Mouse (Mus musculus) CH12.LX (cell line): ENCODE results near the gene Fgf23. TPM values are rescaled to one million over a fixed set of nuclear protein-coding genes. Genes with fewer than 3 reads are reported as not detected.

Experiments used
- DNase-seq: peaks from one replicate; pipeline ENCODE4 v3.0.0-alpha.2; 2013; ENCODE audit errors: extremely low read depth
- H3K27ac ChIP-seq: 2 replicates; pipeline ENCODE4 v1.5.1; 2012; ENCODE audit warnings: low read depth, mild to moderate bottlenecking, control low read depth, moderate library complexity; ENCODE audit not compliant: insufficient read depth
- H3K27me3 ChIP-seq: replicated peaks from 2 replicates; pipeline ENCODE3; 2012; ENCODE audit warnings: inconsistent platforms
- H3K36me3 ChIP-seq, 2 experiments: replicated peaks in 1 of 2; 2 replicates each; pipeline versions ENCODE3 to v1.6.1; 2012; ENCODE audit warnings: inconsistent platforms in 1 of 2, low read length in 1 of 2, mild to moderate bottlenecking in 1 of 2, mixed read lengths in 1 of 2, moderate library complexity in 1 of 2; ENCODE audit not compliant: control insufficient read depth in 1 of 2, insufficient read depth in 1 of 2
- H3K4me1 ChIP-seq, 2 experiments: 2 replicates each; pipeline ENCODE4 v1.6.1; 2012; ENCODE audit warnings: inconsistent platforms in 1 of 2, moderate library complexity in 1 of 2; ENCODE audit not compliant: insufficient read depth in 2 of 2, control insufficient read depth in 1 of 2
- H3K4me2 ChIP-seq: 2 replicates; pipeline ENCODE4 v1.6.1; 2012; ENCODE audit warnings: low read depth, mild to moderate bottlenecking, control low read depth; ENCODE audit not compliant: poor library complexity, insufficient read depth, severe bottlenecking
- H3K4me3 ChIP-seq, 3 experiments: fragments of 150-350 bp in 1 of 3; sonication (generic) in 1 of 3; replicated peaks in 1 of 3; 2 replicates each; pipeline versions ENCODE3 to v1.5.1; 2011 to 2012; ENCODE audit warnings: low read depth in 2 of 3, low read length in 2 of 3, mild to moderate bottlenecking in 2 of 3, moderate library complexity in 2 of 3, control low read depth in 1 of 3, improper control_type of control experiment in 1 of 3, inconsistent platforms in 1 of 3, mixed read lengths in 1 of 3; ENCODE audit not compliant: poor library complexity in 1 of 3
- H3K79me2 ChIP-seq: replicated peaks from 2 replicates; pipeline ENCODE4 v1.6.1; 2012; ENCODE audit warnings: mild to moderate bottlenecking, moderate library complexity; ENCODE audit not compliant: control insufficient read depth, poor library complexity, insufficient read depth, severe bottlenecking; ENCODE audit errors: extremely low read depth
- H3K9ac ChIP-seq: 2 replicates; pipeline ENCODE4 v1.6.1; 2012; ENCODE audit warnings: low read depth, mild to moderate bottlenecking, control low read depth, moderate library complexity; ENCODE audit not compliant: insufficient read depth
- H3K9me3 ChIP-seq: replicated peaks from 2 replicates; pipeline ENCODE3; 2012; ENCODE audit warnings: low read length, inconsistent platforms, mixed read lengths
- CHD2 ChIP-seq: IDR thresholded peaks from 2 replicates; pipeline ENCODE4 v1.6.1; 2011; ENCODE audit warnings: low read length, improper control_type of control experiment
- E2F4 ChIP-seq: IDR thresholded peaks from 2 replicates; pipeline ENCODE4 v1.6.1; 2011; ENCODE audit warnings: low read depth, low read length, improper control_type of control experiment; ENCODE audit not compliant: insufficient replicate concordance
- ELF1 ChIP-seq: IDR thresholded peaks from 2 replicates; pipeline ENCODE4 v1.6.1; 2014; ENCODE audit warnings: low read depth, mild to moderate bottlenecking, inconsistent platforms, low read length, improper control_type of control experiment
- EP300 ChIP-seq: IDR thresholded peaks from 2 replicates; pipeline ENCODE4 v1.6.1; 2011; ENCODE audit warnings: low read length, improper control_type of control experiment
- IRF4 ChIP-seq: IDR thresholded peaks from 2 replicates; pipeline ENCODE4 v1.6.1; 2014; ENCODE audit warnings: low read depth, mild to moderate bottlenecking, inconsistent platforms, low read length, improper control_type of control experiment
- JUN ChIP-seq: IDR thresholded peaks from 2 replicates; pipeline ENCODE4 v1.6.1; 2011; ENCODE audit warnings: low read depth, mild to moderate bottlenecking, low read length, improper control_type of control experiment, moderate library complexity; ENCODE audit not compliant: insufficient read depth
- MAFK ChIP-seq: IDR thresholded peaks from 2 replicates; pipeline ENCODE4 v1.6.1; 2011; ENCODE audit warnings: low read length, improper control_type of control experiment; ENCODE audit not compliant: insufficient replicate concordance
- MAX ChIP-seq: IDR thresholded peaks from 2 replicates; pipeline ENCODE4 v1.6.1; 2011; ENCODE audit warnings: low read length, improper control_type of control experiment
- MYC ChIP-seq: IDR thresholded peaks from 2 replicates; pipeline ENCODE4 v1.6.1; 2011; ENCODE audit warnings: low read depth, mild to moderate bottlenecking, improper control_type of control experiment, low read length
- NRF1 ChIP-seq: IDR thresholded peaks from 2 replicates; pipeline ENCODE4 v1.6.1; 2014; ENCODE audit warnings: low read depth, mild to moderate bottlenecking, inconsistent platforms, low read length, improper control_type of control experiment, moderate library complexity
- POLR2A ChIP-seq: IDR thresholded peaks from 2 replicates; pipeline ENCODE4 v1.6.1; 2011; ENCODE audit warnings: low read depth, mild to moderate bottlenecking, improper control_type of control experiment, low read length
- RCOR1 ChIP-seq: conservative IDR thresholded peaks from 2 replicates; pipeline ENCODE4 v1.6.1; 2012; ENCODE audit warnings: low read depth, mild to moderate bottlenecking, inconsistent platforms, low read length, improper control_type of control experiment
- SIN3A ChIP-seq: IDR thresholded peaks from 2 replicates; pipeline ENCODE4 v1.6.1; 2012; ENCODE audit warnings: low read length, improper control_type of control experiment, inconsistent platforms
- TBP ChIP-seq: conservative IDR thresholded peaks from 2 replicates; pipeline ENCODE4 v1.6.1; 2011; ENCODE audit warnings: low read depth, low read length, improper control_type of control experiment
- UBTF ChIP-seq: IDR thresholded peaks from 2 replicates; pipeline ENCODE4 v1.6.1; 2012; ENCODE audit warnings: low read depth, mild to moderate bottlenecking, inconsistent platforms, low read length, improper control_type of control experiment, moderate library complexity
- ZKSCAN1 ChIP-seq: IDR thresholded peaks from 2 replicates; pipeline ENCODE4 v1.6.1; 2012; ENCODE audit warnings: low read depth, inconsistent platforms, low read length, improper control_type of control experiment, borderline replicate concordance
- ZNF384 ChIP-seq: IDR thresholded peaks from 2 replicates; pipeline ENCODE4 v1.6.1; 2012; ENCODE audit warnings: low read depth, low read length, improper control_type of control experiment, inconsistent platforms
- dilution Hi-C: fragments of 300-500 bp; cut with MboI; formaldehyde crosslinking; loops from 2 replicates; pipeline ENCODE4 v1.14.3; 2020; ENCODE audit warnings: low sequenced_read_pairs; ENCODE audit not compliant: extremely low pct_unique_long_range_greater_than_20kb, extremely low pct_ligation_motif_present
- in situ Hi-C: fragments of 300-500 bp; cut with MboI; formaldehyde crosslinking; loops from 3 replicates; pipeline ENCODE4 v1.14.3; 2019; ENCODE audit warnings: low sequenced_read_pairs, low pct_ligation_motif_present, low pct_unique_long_range_greater_than_20kb, mixed read lengths
- polyA plus RNA-seq: library from polyadenylated mRNA; unstranded; fragments of >175 nt; gene quantifications from 2 replicates; pipeline ENCODE4 v1.2.1, GENCODE M21; 2012; ENCODE audit warnings: low read depth; ENCODE audit not compliant: insufficient read length
- total RNA-seq, 2 experiments: library from RNA; depleted of rRNA; stranded (reverse); fragments of 300-350 nt in 1 of 2; fragments of >200 nt in 1 of 2; gene quantifications; 2 replicates each; pipeline ENCODE4 v1.2.3; 2012 to 2014

The Fgf23 gene
- total and polyA plus RNA-seq, 3 experiments, result not detected

- Histone ChIP-seq H3K36me3 (no peaks in the 10 kb centered on the region), H3K4me3 (no peak overlapping the region), H3K9me3 (no peaks in the 10 kb centered on the region), H3K27ac (no peak overlapping the region), H3K79me2 (no peaks in the 10 kb centered on the region), H3K4me1 (no peaks in the 10 kb centered on the region), H3K27me3 (peaks cover 28% of the 10 kb centered on the region), H3K9ac (no peak overlapping the region), H3K4me2 (no peak overlapping the region)
- no peak for TF ChIP-seq POLR2A
- no peak for TF ChIP-seq MAX
- no peak for TF ChIP-seq ELF1
- TF ChIP-seq TBP, result no peak
- TF ChIP-seq MAFK, result no peak
- TF ChIP-seq ZKSCAN1, result no peak
- TF ChIP-seq JUN, result no peak
- TF ChIP-seq IRF4, result no peak
- no peak for TF ChIP-seq E2F4
- no peak for TF ChIP-seq UBTF
- TF ChIP-seq SIN3A, result no peak
- no peak for TF ChIP-seq RCOR1
- TF ChIP-seq CHD2, result no peak
- no peak for TF ChIP-seq ZNF384
- TF ChIP-seq NRF1, result no peak
- in situ Hi-C loops, result no loop called here
- no peak for DNase-seq
- dilution Hi-C loops, result no loop called here
Observed at GRCm38 (mm10) chr6:127050847-127051246, 21.9 kb upstream of the Fgf23 start.

- no peak overlapping the region for H3K4me3 ChIP-seq
- no peak for DNase-seq
- H3K4me2 ChIP-seq, result no peak overlapping the region
- H3K36me3 ChIP-seq, result no peaks in the 10 kb centered on the region
- H3K9me3 ChIP-seq, result no peaks in the 10 kb centered on the region
- dilution Hi-C loops (no loop called here), in situ Hi-C loops (no loop called here)
- no peak overlapping the region for H3K27ac ChIP-seq
- TF ChIP-seq POLR2A, result no peak
- no peak for TF ChIP-seq JUN
- TF ChIP-seq ZKSCAN1, result no peak
- no peak for TF ChIP-seq UBTF
- TF ChIP-seq MYC, result no peak
- TF ChIP-seq EP300, result no peak
- no peak overlapping the region for H3K9ac ChIP-seq
- no peaks in the 10 kb centered on the region for H3K79me2 ChIP-seq
- H3K27me3 ChIP-seq, result peaks cover 18% of the 10 kb centered on the region
- H3K4me1 ChIP-seq, result peaks cover 0 to 2% of the 10 kb centered on the region in 2 experiments; a peak in 1 of 4 replicates
Observed at GRCm38 (mm10) chr6:127056990-127057588, 15.6 kb upstream of the Fgf23 start.
